Mouse (Mus musculus): ENCODE measurements around the gene Grxcr1.

The Grxcr1 gene

DNA sequence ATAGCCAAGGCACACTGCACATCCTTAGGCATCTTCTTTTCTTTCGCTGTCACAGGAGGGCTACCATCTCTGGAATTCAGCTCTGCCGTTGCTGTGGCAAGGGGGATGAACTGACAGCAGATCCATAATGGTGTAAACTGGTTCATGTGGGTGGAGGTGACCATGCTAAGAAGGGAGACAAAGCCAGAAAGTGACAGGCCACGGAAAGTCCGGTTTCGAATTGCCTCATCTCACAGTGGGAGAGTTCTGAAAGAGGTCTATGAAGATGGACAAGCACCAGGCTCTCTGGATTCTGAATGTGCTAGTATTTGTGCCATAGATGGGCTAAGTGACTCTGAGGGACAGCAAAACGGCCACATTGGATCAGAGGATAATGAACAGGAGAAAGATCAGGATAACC is at the start of gene Grxcr1:
TSS of gene Grxcr1 (plus strand) at position 92 of the 400 bp plus-strand sequence.
- no peak for DNase-seq

DNA sequence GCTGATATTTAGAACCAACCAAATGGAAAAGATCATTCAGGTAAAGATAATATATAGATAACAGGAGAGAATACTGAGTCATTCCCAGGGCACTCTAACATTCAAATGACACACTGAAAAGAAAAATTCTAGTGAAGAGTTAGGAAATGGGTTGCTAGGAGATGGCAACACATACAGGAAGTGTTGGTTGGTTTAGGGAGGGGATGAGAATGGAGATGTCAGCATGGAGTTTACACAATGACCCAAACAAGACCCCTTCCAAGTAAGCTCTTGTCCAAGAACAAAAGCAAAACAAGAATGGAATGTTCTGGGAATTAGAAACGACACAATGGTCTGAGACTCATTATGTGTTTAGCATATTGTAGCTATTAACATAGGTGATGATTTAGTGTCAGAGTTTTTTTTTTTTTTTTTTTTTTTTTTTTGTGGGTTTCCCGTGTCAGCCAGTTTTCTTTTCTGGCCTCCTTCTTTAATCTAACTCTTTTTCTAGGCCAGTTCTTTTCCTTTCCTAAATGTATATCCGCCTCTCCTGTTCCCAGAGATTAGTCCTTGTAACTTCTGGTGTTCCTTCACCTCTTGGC is 49.6 kb upstream of the Grxcr1 start:
- no peak for DNase-seq

DNA sequence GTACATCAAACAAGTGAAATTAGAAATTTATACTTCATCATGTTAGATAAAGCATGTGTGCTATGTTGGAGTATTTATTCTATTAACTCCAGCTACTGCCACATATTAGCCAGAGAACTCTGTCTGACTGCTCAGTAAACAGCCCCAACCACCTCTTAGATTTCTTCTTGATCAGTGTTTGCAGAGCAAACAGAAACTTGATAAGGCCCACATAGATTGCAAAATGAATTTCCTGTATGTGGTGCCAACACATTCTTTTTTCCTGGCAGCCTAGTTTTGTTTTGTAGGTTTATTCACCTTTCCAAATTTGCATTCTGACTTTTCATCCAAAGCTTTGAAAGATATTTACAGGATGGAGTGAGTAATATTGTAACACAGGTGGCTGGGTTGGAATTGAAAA is 41.2 kb upstream of the Grxcr1 start:
- DNase-seq, result no peak

DNA sequence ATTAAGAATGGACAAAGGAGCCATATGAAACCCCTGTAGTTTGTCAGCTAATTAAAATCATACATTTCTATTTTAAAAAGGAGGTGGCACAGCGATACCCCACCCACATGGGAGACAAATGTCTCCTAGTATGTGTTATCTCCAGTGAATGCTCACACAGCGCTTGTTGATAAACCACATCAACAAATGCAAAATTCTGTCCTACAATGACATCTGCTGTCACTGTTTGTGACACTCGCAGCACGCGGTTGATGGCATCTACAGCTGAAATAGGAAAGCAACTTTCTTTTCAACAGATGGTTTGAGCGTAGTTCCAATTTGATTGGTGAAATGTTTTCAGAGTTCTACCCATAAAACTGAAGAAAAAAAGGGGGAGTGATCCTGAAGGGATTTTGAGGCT is 29.0 kb upstream of the Grxcr1 start:
- no peak for DNase-seq

DNA sequence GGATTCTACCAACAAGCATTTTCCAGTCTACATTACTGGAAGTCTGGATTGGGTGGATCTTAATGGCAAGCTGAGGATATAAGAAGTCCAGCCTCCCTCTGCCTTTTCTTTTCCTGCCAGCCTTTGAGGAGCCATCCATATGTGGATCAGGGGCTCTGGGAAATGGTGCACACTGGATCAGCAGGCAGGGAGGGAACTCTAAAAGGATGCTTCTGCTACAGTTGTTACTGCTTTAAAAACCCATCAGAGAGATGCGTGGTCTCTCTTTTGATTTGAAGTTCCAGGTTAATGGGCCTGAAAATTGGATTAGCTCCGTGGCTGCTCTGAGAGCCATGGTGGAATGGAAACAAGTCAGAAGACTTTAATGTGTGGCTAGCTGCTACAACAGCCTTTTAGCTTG is 27.7 kb upstream of the Grxcr1 start:
- no peak for DNase-seq

DNA sequence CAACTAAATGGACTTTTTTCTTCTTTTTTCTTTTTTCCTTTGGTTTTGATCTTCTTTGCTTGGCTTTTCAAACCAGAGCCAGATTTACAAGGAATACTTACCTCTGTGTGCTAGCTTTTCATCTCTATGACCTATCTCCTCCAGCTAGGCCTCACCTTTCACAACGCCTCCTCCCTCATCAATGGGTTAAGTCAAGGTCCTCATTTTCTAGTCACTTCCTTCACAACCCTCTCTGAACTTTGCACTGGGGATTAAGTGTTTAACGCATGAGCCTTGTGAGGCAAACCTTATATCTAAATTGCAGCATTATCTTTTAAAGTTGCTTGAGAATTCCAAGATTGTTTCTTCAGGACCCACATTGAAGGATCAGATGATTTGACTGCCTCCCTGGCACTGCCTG is 27.2 kb upstream of the Grxcr1 start:
- no peak for DNase-seq

DNA sequence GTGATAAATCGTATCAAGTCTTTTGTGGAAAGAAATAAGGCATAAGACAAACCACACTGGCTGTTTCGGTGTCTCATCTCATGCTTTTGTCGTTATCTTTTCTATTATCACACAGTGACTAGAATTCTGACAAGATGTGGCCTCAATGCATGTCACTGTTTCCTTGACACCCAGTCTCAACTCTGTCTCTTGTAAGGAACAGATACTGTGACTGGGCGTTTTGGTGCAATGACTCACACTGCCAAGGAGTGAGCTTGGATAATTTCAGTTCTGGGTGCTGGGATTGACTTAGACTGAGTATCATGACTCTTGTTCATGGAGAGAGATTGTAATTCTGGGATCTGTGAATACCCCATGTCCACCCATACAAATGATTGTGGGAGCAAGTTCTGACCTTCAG is 24.6 kb upstream of the Grxcr1 start:
- no peak for DNase-seq

DNA sequence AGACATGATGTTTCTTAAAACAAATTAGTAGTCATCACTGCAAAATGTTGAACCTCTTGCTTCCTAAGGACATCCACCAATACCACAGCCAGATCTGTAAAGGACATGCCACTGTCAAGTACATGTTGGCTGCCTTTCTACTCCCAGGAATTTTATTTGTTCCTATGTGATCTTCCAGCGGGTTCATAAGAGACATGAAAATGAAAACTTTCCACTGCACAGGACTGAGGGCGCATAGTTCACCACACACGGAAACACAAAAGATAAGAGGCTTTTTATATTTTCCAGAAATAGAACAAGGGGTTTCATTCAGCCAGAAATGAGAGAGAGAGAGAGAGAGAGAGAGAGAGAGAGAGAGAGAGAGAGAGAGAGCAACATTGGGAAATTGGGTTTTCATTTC is 20.1 kb upstream of the Grxcr1 start:
- no peak for DNase-seq

DNA sequence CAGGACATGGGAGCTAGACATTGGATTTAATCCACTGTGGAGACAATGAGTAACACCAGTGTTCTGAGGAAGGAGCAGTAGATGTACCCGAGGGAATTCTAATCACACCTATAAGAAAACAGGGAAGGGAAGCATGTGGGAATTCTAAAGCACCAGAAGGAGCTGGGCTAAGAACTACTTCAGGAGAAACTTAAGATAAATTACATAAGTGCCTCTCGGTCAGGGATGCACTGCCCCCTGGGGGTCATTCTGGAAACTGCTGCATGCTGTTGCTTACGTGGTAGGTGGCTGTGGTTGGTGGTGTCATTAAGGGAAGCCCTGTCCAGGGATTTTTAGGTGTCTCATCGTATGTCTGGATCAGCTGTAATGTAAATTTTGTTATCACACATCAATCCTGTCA is 19.0 kb upstream of the Grxcr1 start:
- DNase-seq, result peak; percentile 77

DNA sequence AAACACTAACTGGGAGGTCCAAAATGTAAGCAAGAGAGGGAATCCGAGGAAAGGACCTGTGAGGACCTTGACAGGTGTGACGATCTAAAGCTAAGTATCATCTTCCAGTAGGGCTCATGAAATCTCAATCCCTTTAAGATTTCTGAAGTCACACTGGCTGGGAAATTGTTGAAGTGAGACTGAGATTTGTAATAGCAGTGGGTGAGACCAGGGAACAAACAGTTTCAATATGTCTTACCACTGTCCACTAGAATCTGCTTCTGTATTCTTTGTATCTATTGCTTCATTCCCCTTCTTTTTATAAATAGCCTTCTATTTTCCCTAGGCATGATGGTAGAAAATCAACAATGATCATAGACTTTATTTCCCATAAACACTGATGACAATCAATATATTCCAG is 10.8 kb upstream of the Grxcr1 start:
- DNase-seq, result no peak

DNA sequence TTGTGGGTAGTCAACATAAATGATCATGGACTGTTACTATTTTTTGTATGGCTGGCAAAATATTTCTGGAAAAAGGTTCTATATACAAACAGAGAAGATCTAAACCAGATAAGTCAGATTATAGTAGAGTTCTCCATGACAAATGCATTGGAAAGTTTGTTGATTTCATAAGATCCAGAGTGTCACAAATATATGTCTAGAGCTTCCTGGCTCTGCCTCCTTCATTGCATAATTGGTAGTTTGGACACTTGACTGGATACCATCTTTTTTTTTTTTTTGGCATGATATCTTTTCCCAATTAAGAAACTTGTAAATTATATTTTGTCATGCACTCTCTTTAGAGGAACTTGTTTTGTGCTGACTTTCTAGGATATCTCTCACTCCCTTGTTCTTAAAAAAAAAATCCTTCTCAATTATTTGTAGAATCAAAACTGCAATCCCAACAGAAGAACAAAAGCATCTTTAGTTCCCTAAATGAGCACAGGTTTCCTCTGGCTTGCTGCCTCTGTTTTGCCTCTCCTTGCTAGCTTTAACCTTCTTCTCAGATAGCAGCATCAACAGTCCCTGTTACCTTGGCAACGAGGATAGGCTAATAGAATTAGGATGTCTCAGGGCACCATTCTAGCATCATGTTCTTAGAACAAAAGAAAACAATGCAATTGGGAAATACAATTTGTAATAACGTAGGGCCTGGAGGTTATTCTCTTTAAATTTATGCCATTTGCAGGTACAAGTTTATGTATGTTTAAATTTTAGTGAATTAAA is 4.8 kb upstream of the Grxcr1 start:
- DNase-seq, result no peak

DNA sequence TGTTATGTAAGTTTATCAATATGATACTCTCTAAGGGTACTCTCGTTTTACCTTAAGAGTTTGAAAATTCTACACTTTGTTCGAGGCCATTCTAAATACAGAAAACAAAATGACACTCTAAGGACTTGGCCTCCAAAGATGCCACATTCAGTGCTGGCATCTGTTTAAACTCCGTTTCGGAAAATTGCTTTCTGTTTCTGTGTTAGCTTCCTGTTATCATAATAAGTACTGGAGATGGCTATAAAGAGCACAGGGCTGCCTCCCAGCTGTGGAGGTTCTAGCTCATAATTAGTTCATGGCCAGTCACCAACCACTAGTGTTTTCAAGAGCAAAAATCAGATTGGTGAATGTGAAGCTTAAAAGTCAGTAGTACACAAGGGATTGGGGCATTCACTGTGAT is 4.2 kb upstream of the Grxcr1 start:
- no peak for DNase-seq

DNA sequence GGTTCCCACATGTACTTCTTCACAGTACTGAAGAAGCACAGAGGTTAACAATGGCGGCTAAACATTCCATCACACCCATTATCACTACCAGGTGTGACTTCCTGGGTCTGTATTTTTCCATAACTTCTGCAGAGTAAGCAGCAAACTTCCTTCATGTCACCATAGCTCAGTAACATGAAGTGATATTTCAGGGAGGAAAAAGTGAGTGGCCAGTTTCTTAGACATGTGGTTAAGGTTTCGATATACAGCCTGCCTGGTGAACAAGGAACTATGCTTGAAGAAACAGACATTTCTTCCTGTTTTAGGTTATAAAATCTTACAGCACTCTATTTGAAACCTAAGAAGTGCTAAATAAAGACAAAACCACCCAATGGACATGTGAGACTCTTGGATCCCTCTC is 1.7 kb downstream of the Grxcr1 start:
- no peak for DNase-seq

DNA sequence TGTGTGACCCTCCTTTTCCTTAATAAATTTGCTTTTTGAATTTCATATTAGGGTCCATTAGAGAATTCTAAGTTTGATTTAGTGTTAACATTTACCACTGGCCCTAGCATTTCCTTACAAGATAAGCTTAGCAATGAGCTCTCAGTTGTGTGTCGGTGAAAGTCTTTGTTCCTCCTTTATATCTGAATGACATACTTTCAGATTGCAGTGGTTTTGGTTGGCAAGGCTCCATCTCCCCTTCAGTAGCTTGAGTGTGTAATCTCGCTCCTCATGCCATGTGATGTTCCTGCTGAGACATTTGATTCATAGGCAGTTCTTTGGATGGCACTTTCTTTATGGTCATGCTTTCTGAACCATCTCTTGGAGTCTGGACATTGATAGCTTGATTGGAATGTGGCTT is 7.4 kb downstream of the Grxcr1 start:
- no peak for DNase-seq

DNA sequence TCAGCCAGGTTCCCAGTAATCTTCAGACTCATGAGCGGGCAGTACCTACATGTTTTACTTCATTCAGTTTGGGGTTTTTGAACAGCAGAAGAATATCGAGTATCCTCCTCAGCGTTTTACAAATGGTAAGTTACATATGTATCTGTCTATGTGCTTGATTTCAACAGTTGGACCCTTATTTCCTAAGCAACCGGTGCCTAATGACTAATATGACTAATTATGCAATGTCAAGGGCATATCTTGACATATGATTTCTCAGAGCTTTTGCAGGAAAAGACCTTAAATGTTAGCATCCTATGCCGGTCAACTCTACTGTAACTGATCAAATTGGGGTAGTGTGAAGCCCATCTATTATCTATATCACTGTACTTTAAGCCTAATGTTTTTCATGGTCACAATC is 11.7 kb downstream of the Grxcr1 start:
- no peak for DNase-seq

DNA sequence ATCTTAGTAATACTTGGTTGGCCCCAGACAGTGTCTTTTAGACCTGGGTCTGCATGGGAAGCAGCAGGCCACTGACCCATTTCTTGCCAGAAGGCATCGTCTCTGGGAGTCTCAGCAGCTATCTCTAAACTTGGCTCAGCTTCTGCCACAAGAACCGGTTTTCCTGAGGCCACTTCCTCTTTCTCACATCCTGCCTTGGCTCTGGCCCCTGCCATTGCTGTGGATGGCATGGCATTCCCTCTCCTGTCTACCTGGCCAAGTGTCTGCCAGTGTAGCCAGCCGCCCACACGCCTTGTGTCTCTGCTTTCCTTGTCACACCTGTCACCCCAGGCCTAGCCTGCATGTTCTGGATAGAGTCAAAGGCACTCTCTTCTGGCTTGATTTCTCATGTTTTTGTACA is 17.1 kb downstream of the Grxcr1 start:
- no peak for DNase-seq

DNA sequence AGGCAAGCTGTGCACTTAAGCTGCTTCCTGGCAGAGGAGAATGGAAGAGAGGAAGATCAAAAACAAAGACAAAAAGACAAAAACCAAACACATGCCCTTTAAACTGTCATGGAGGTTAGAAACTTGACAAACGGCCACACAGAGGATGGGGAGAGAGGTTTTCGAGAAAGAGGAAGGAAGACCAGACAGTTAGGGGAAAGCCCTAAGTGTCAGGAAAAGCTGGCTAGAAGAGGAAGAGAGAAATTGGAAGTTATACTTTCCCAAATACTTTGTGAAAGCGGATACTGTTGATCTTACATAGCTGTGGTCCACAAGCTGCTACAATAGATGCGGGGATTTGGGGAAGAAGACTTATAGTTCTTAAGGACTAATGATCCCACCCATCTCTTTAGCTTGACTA is 17.9 kb downstream of the Grxcr1 start:
- DNase-seq, result no peak

DNA sequence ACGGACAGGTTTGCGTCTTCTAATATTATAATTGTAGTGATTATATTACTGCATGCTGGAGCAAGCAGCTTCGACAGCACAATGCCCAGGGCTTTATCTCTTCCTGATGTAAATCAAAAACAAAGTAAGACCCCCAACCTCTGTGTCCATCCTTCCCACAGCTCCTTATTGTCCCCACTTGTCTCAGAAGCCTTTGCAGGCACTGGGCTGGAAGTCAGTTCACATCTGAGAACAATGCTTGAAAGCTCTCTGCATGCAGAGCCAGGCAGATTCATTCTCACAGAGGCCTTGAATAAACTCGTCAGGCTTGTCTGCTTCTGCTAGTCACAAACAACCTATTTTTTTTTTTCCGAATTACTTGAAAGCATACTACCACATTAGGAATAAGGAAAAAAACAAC is 19.5 kb downstream of the Grxcr1 start:
- no peak for DNase-seq

DNA sequence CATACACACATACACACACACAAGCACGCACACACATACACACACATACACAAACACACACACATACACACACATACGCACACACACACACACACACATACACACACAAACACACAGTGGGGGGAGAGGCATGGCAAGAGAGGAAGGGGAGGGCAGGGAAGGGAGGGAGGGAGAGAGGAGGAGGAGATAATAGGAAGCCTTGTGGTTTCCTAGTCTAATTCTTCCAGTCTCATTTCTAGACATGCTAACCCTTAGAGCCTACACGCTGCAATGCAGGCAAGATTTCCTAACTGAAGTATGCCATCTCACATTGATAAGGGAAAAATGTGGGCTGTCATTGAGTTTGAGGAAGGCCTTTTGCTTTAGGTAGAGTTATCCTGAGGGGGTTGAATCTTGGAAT is 25.9 kb downstream of the Grxcr1 start:
- DNase-seq, result no peak

DNA sequence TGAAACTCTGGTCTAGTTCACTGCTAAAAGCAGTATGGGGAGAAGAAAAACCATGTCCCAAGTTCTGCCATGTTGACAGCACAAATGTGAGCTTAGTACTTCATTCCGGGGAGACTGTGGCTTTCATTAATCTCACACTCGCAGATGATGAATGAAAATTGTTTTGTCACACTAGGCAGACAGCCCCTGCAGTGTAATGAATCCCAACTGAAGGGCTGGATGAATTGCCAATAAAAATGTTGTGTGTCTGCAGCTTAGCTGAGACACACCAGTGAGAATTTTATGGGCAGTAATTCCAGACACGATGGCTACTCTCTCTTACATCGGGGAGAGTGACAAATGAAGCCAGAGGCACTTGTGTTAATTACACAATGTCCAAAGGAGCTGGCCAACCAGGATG is 37.1 kb downstream of the Grxcr1 start:
- no peak for DNase-seq

DNA sequence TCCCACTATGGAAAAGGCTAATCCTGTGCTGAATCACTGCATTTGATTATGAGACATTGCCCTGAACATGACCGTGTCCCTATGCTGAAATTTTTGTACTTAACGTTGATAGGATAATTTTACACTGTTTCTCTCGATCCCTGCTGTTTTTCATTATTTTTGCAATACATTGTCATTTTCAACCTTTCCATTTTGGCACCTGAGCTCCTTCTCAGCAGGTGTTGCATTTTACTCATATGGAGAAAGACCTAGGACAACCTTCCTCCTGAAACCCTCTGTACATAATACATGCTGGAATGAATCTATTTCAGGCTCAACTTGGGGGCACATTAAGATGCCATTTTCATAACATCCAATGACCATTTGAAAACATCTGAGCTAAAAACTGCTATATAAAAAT is 38.7 kb downstream of the Grxcr1 start:
- no peak for DNase-seq

DNA sequence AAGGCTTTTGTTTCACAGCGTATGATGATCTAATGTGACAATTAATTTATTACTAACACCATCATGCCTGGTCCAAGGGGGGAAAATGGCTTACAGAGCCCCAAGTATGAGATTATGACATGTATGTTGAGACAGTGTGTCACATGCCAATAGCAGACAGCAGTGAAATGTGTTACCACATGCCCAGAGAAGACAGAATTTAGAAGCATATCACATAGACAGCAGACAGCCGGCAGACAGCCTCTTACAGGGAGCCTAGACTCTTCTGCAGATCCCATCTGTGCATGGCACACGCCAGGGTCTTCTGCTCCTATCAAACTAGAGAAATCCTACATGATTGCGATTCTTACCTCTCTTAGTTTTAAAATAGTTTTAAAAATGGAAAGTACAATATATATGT is 40.2 kb downstream of the Grxcr1 start:
- no peak for DNase-seq

DNA sequence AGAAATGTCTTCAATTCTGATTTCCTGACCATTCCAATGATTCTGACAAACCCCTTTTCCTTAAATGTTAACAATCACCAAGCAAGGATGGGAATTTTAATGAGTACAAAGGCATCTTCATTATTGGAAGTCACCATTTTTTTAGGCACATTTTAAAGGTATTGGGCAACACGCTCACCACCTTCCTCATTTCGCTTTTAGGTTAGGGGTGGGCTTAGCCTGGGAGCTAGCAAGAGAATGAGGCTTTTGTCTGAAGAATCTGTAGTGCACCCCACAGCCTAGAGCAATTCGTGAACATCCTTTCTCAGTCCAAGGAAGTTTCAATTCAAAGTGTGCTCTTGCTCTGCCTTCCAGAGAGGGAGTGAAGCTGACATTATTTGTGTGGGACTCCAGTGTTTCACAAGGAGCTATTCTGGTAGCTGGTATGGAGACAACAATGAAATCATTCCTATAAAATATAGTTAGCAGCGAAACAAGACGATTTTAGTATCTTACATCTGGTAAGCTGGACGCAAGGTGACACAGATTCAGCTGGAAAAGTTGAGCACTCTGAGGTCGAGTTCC is 55.0 kb downstream of the Grxcr1 start:
- no peak for DNase-seq

DNA sequence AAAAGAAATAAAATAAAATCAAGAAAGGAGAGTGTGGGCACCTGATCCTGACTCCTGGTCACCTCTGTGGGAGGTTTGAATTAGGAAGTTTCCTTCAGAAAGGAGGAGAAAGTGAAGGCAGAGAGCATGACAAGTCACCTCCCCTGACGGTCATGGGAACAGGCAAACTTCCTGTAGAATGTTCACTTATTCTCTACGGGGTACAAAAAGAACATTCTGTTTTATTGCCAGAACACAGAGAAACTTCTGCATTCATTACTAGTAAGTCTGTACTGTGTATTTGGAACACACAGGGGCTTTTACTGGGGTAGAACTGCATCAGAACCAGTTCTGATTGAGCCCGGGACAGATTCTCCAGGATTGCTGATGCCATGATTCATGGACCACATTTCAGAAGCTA is 55.5 kb downstream of the Grxcr1 start:
- DNase-seq, result no peak

DNA sequence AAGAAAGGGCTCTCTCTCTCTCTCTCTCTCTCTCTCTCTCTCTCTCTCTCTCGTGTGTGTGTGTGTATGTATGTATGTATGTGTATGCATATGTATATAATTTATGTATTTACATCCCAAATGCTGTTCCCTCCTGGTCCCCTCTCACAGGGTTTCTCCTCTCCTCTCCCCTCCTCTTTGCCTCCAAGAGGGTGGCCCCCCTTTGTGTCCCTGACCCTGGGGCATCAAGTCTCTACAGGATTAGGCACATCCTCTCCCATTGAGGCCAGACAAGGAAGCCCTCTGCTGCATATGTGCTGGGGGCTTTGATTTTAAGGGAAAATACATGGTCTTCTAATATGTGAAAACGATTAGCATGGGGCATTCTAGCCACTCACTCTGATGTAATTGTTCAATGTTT is 61.5 kb downstream of the Grxcr1 start:
- DNase-seq, result no peak
